Comparison of ENCODE assay signal across 12 mouse cellular contexts in genomic region chr4:140883852-140884251, GRCm38 (mm10). TPM values are rescaled to one million over a fixed set of nuclear protein-coding genes. Genes with fewer than 3 reads are reported as not detected.
A peak's percentile ranks its signal among the peaks of the same experiment; 100 is the strongest.
DNase-seq lines count a peak whose midpoint lies in the region; ATAC-seq and TF ChIP-seq lines count a peak whose summit lies in the region.
"Had no signal": no experiment of that assay in that cellular context is flagged by ENCODE, and none has a peak within 500 bp of the region (broad histone marks: within the 10 kb centered on the region; RNA-seq: fewer than 3 reads in every experiment).

No protein-coding gene starts in this region.

- H3K27ac ChIP-seq in heart, embryonic 11.5 days (ENCODE audit: low read depth, low read length) = no peak overlapping the region
- no peak overlapping the region for H3K27ac ChIP-seq in layer of hippocampus, adult 2 months

- intact Hi-C loops in heart, postnatal 14 days (cut with DNase I) = no loop called here

- DNase-seq in heart, adult 9 months (ENCODE audit: low spot score in 2 of 2) = peak; percentile 21 to 31
- DNase-seq in testis, postnatal 10 days (ENCODE audit: low spot score) = peak; percentile 46
- DNase-seq in testis, postnatal 14 days (ENCODE audit: low spot score) = no peak
- DNase-seq in heart, postnatal 14 days = peak; percentile 50 to 54
- DNase-seq in adrenal gland, postnatal 36 days = no peak
- no peak for DNase-seq in adrenal gland, postnatal 10 days
- no peak for DNase-seq in layer of hippocampus, adult 2 months (ENCODE audit: low spot score in 2 of 2)
- DNase-seq: adrenal gland, adult 8-10 months; cerebellum, adult 11 months; forebrain, postnatal 0 days had no signal

- H3K9me3 ChIP-seq in heart, embryonic 11.5 days (replicated peaks; ENCODE audit: control insufficient read depth, low read length) = no peaks in the 10 kb centered on the region

- no peaks in the 10 kb centered on the region for H3K4me1 ChIP-seq in heart, embryonic 11.5 days (ENCODE audit: control insufficient read depth, insufficient read depth, low read length)

- no peak overlapping the region for H3K4me3 ChIP-seq in heart, embryonic 11.5 days (ENCODE audit: low read depth, low read length)
- no peak overlapping the region for H3K4me3 ChIP-seq in layer of hippocampus, adult 2 months

- no peaks in the 10 kb centered on the region for H3K27me3 ChIP-seq in heart, embryonic 11.5 days (ENCODE audit: control insufficient read depth, insufficient read depth, low read length)

- 30% methylated on average over 4 of the region's 4 CpGs for WGBS in heart, embryonic 11.5 days (ENCODE audit: insufficient replicate concordance)

- no peak overlapping the region for H3K9ac ChIP-seq in heart, embryonic 11.5 days (ENCODE audit: low read depth, low read length)
- H3K9ac ChIP-seq: forebrain, postnatal 0 days had no signal

- no peaks in the 10 kb centered on the region for H3K36me3 ChIP-seq in heart, embryonic 11.5 days (ENCODE audit: control insufficient read depth, insufficient read depth, low read length)

- H3K4me2 ChIP-seq in heart, embryonic 11.5 days = no peak overlapping the region

- TF ChIP-seq CTCF in layer of hippocampus, adult 2 months (conservative IDR thresholded peaks at IDR 0.05) = no peak

- ATAC-seq in heart, embryonic 11.5 days (replicated peaks; ENCODE audit: insufficient number of reproducible peaks, low FRiP score, low TSS enrichment) = no peak
- ATAC-seq: forebrain, postnatal 0 days; midbrain, embryonic 16.5 days had no signal

RNA-seq across cellular contexts. Expression of gene Padi2, which starts 22.3 kb away (rescaled TPM):
- 3.8 and 5.9 TPM in 2 replicates for polyA plus RNA-seq in heart, embryonic 11.5 days (2014; fragmentation: Nextera tagmentation; extraction: Ambion mirVana)
- 1 to 10 TPM in 1 of 2 experiments, under 1 TPM in 1; 0.41 to 1.1 TPM for total RNA-seq in heart, postnatal 14 days (2021)
- total RNA-seq in adrenal gland, postnatal 36 days (2021) = 10 to 100 TPM in 1 of 2 experiments, under 1 TPM in 1; 0.76 to 10.4 TPM
- total RNA-seq in adrenal gland, postnatal 10 days (2021) = 1 to 10 TPM; 2.4 to 5.5 TPM
- total RNA-seq in layer of hippocampus, adult 2 months (2021) = 10 to 100 TPM; 20.2 to 26.5 TPM

RNA-seq across cellular contexts. Expression of gene Padi1, which starts 38.3 kb away (rescaled TPM):
- polyA plus RNA-seq in heart, embryonic 11.5 days (2014; fragmentation: Nextera tagmentation; extraction: Ambion mirVana) = 0.19 and 0.24 TPM in 2 replicates
- total RNA-seq in heart, postnatal 14 days (2021) = not detected
- total RNA-seq in adrenal gland, postnatal 36 days (2021) = not detected
- total RNA-seq in adrenal gland, postnatal 10 days (2021) = not detected
- total RNA-seq in layer of hippocampus, adult 2 months (2021) = not detected
- total RNA-seq: adrenal gland, adult 8-10 months had no signal

Comparison
In these comparisons a context has a peak if more than half of its experiments do, and no peak if none do; other contexts are left out.
1. DNase-seq: peak in heart, adult 9 months (2 of 2), testis, postnatal 10 days (single experiment) and heart, postnatal 14 days (2 of 2); none in testis, postnatal 14 days (single experiment), adrenal gland, postnatal 36 days (0 of 2), adrenal gland, postnatal 10 days (single experiment) and layer of hippocampus, adult 2 months (0 of 2).